Comparison of ENCODE assay signal across 12 mouse cellular contexts in genomic region chr5:100750617-100751255, GRCm38 (mm10). TPM values are rescaled to one million over a fixed set of nuclear protein-coding genes. Genes with fewer than 3 reads are reported as not detected.
DNase-seq lines count a peak whose midpoint lies in the region; ATAC-seq lines count a peak whose summit lies in the region.
"Had no signal": no experiment of that assay in that cellular context is flagged by ENCODE, and none has a peak within 500 bp of the region (broad histone marks: within the 10 kb centered on the region; RNA-seq: fewer than 3 reads in every experiment).

No protein-coding gene starts in this region.

- no peaks in the 10 kb centered on the region for H3K36me3 ChIP-seq in forebrain, embryonic 14.5 days (ENCODE audit: control insufficient read depth, insufficient read depth, low read length)
- no peaks in the 10 kb centered on the region for H3K36me3 ChIP-seq in forebrain, embryonic 11.5 days (ENCODE audit: control insufficient read depth, insufficient read depth, low read length)
- no peaks in the 10 kb centered on the region for H3K36me3 ChIP-seq in macrophage (ENCODE audit: inconsistent target)
- H3K36me3 ChIP-seq: heart, embryonic 15.5 days; lung, embryonic 15.5 days; neural tube, embryonic 13.5 days had no signal

- H3K4me2 ChIP-seq in forebrain, embryonic 14.5 days (ENCODE audit: low read length): no peak overlapping the region
- no peak overlapping the region for H3K4me2 ChIP-seq in forebrain, embryonic 11.5 days (ENCODE audit: low read depth, low read length, severe bottlenecking)
- H3K4me2 ChIP-seq: heart, embryonic 15.5 days; lung, embryonic 15.5 days; neural tube, embryonic 13.5 days had no signal

- WGBS in forebrain, embryonic 14.5 days: 83% methylated on average over 10 of the region's 10 CpGs
- 85% methylated on average over 10 of the region's 10 CpGs for WGBS in forebrain, embryonic 11.5 days
- 14% methylated on average over 10 of the region's 10 CpGs for WGBS in macrophage (ENCODE audit: missing documents)

- no peaks in the 10 kb centered on the region for H3K4me1 ChIP-seq in forebrain, embryonic 14.5 days (ENCODE audit: control insufficient read depth, insufficient read depth, low read length)
- no peaks in the 10 kb centered on the region for H3K4me1 ChIP-seq in forebrain, embryonic 11.5 days (replicated peaks; ENCODE audit: control insufficient read depth, insufficient read depth, low read length)
- H3K4me1 ChIP-seq: heart, embryonic 15.5 days; lung, embryonic 15.5 days had no signal

- DNase-seq in forebrain, embryonic 14.5 days (ENCODE audit: low spot score): no peak
- no peak for DNase-seq in forebrain, embryonic 11.5 days (ENCODE audit: low spot score)
- DNase-seq in retina, postnatal 1 day: peak; percentile 23
- DNase-seq in retina, embryonic 14.5 days (ENCODE audit: low spot score): no peak
- peak; percentile 29 to 55 for DNase-seq in thymus, postnatal 36 days
- DNase-seq in right cerebral cortex, postnatal 25 days: no peak
- no peak for DNase-seq in right cerebral cortex, postnatal 14 days
- DNase-seq: kidney, postnatal 14 days had no signal

- H3K79me2 ChIP-seq in macrophage (ENCODE audit: inconsistent target): no peaks in the 10 kb centered on the region

- H3K4me3 ChIP-seq in forebrain, embryonic 14.5 days (ENCODE audit: low read depth, low read length): no peak overlapping the region
- no peak overlapping the region for H3K4me3 ChIP-seq in forebrain, embryonic 11.5 days (ENCODE audit: low read depth, low read length)
- H3K4me3 ChIP-seq in macrophage (ENCODE audit: inconsistent target): no peak overlapping the region
- H3K4me3 ChIP-seq: heart, embryonic 15.5 days; lung, embryonic 15.5 days; neural tube, embryonic 13.5 days had no signal

- 0 out of 2 replicates have a peak overlapping the region, but pooled peaks have one; percentile 27 for H3K27ac ChIP-seq in forebrain, embryonic 14.5 days (ENCODE audit: low read depth, low read length)
- no peak overlapping the region for H3K27ac ChIP-seq in forebrain, embryonic 11.5 days (ENCODE audit: low read depth, low read length)
- peak overlapping the region; percentile 76 for H3K27ac ChIP-seq in macrophage
- H3K27ac ChIP-seq: heart, embryonic 15.5 days; lung, embryonic 15.5 days; neural tube, embryonic 13.5 days had no signal

- H3K9me3 ChIP-seq in forebrain, embryonic 14.5 days (replicated peaks; ENCODE audit: control insufficient read depth, low read length): no peaks in the 10 kb centered on the region
- H3K9me3 ChIP-seq in forebrain, embryonic 11.5 days (ENCODE audit: control insufficient read depth, low read length): no peaks in the 10 kb centered on the region
- H3K9me3 ChIP-seq: heart, embryonic 15.5 days; lung, embryonic 15.5 days; neural tube, embryonic 13.5 days had no signal

- H3K9ac ChIP-seq in forebrain, embryonic 14.5 days (ENCODE audit: low read length): no peak overlapping the region
- no peak overlapping the region for H3K9ac ChIP-seq in forebrain, embryonic 11.5 days (ENCODE audit: low read length)
- H3K9ac ChIP-seq: heart, embryonic 15.5 days; lung, embryonic 15.5 days; neural tube, embryonic 13.5 days had no signal

- ATAC-seq in forebrain, embryonic 14.5 days: no peak
- ATAC-seq in forebrain, embryonic 11.5 days (replicated peaks; ENCODE audit: low FRiP score): no peak

- no peaks in the 10 kb centered on the region for H3K27me3 ChIP-seq in forebrain, embryonic 14.5 days (replicated peaks; ENCODE audit: control insufficient read depth, insufficient read depth, low read length)
- no peaks in the 10 kb centered on the region for H3K27me3 ChIP-seq in forebrain, embryonic 11.5 days (ENCODE audit: control insufficient read depth, insufficient read depth, low read length)
- H3K27me3 ChIP-seq: heart, embryonic 15.5 days; lung, embryonic 15.5 days; neural tube, embryonic 13.5 days had no signal

RNA-seq across cellular contexts. Expression of gene Hpse, which starts 31.2 kb away (rescaled TPM):
- polyA plus RNA-seq in forebrain, embryonic 14.5 days (2014; fragmentation: Nextera tagmentation; extraction: Ambion mirVana): 0.33 and 0.41 TPM in 2 replicates
- polyA plus RNA-seq in forebrain, embryonic 11.5 days (2014; fragmentation: Nextera tagmentation; extraction: Ambion mirVana): 0.72 and 0.83 TPM in 2 replicates
- total RNA-seq in macrophage (2018; cell fraction: chromatin; rRNA removed): 100 to 1,000 TPM in 13 of 26 experiments, 10 to 100 TPM in 13; 19.8 to 230 (median 104) TPM
- total RNA-seq in macrophage (2018; cell fraction: cytosol; rRNA removed): 100 to 1,000 TPM; 145 to 531 (median 301) TPM
- 100 to 1,000 TPM in 25 of 26 experiments, 10 to 100 TPM in 1; 90.3 to 549 (median 285) TPM for total RNA-seq in macrophage (2018; cell fraction: nucleus; rRNA removed)
- polyA plus RNA-seq in macrophage (2018): 120 to 460 TPM (median 276 TPM) in 3 replicates

RNA-seq across cellular contexts. Expression of gene Helq, which starts 47.7 kb away (rescaled TPM):
- 16.0 and 20.5 TPM in 2 replicates for polyA plus RNA-seq in forebrain, embryonic 14.5 days (2014; fragmentation: Nextera tagmentation; extraction: Ambion mirVana)
- polyA plus RNA-seq in forebrain, embryonic 11.5 days (2014; fragmentation: Nextera tagmentation; extraction: Ambion mirVana): 31.7 and 34.8 TPM in 2 replicates
- total RNA-seq in macrophage (2018; cell fraction: chromatin; rRNA removed): 10 to 100 TPM in 17 of 26 experiments, 1 to 10 TPM in 9; 1.5 to 69.1 (median 26.3) TPM
- total RNA-seq in macrophage (2018; cell fraction: cytosol; rRNA removed): 1 to 10 TPM in 25 of 26 experiments, under 1 TPM in 1; 0.53 to 6.4 (median 3.5) TPM
- total RNA-seq in macrophage (2018; cell fraction: nucleus; rRNA removed): 10 to 100 TPM in 14 of 26 experiments, 1 to 10 TPM in 12; 2.3 to 55.2 (median 13.8) TPM
- polyA plus RNA-seq in macrophage (2018): 4.1 to 7.5 TPM (median 4.2 TPM) in 3 replicates

RNA-seq across cellular contexts. Expression of gene Mrps18c, which starts 47.7 kb away (rescaled TPM):
- polyA plus RNA-seq in forebrain, embryonic 14.5 days (2014; fragmentation: Nextera tagmentation; extraction: Ambion mirVana): 156 and 172 TPM in 2 replicates
- polyA plus RNA-seq in forebrain, embryonic 11.5 days (2014; fragmentation: Nextera tagmentation; extraction: Ambion mirVana): 164 and 175 TPM in 2 replicates
- 10 to 100 TPM in 22 of 26 experiments, 1 to 10 TPM in 4; 1.9 to 47.4 (median 16.9) TPM for total RNA-seq in macrophage (2018; cell fraction: chromatin; rRNA removed)
- total RNA-seq in macrophage (2018; cell fraction: cytosol; rRNA removed): 100 to 1,000 TPM in 8 of 26 experiments, 10 to 100 TPM in 18; 57.9 to 114 (median 88.9) TPM
- total RNA-seq in macrophage (2018; cell fraction: nucleus; rRNA removed): 10 to 100 TPM in 25 of 26 experiments, 1 to 10 TPM in 1; 6.0 to 53.8 (median 32.9) TPM
- 85.7 to 113 TPM (median 87.1 TPM) in 3 replicates for polyA plus RNA-seq in macrophage (2018)

Comparison
In these comparisons a context has a peak if more than half of its experiments do, and no peak if none do; other contexts are left out.
1. DNase-seq: peak in retina, postnatal 1 day (single experiment) and thymus, postnatal 36 days (2 of 2); none in forebrain, embryonic 14.5 days (single experiment), forebrain, embryonic 11.5 days (single experiment), retina, embryonic 14.5 days (single experiment), right cerebral cortex, postnatal 25 days (single experiment) and right cerebral cortex, postnatal 14 days (single experiment).
2. RNA of gene Hpse, which starts 31.2 kb away (polyA plus RNA-seq): 120 to 460 TPM in macrophage; 0.72 to 0.83 TPM in forebrain, embryonic 11.5 days and 0.33 to 0.41 TPM in forebrain, embryonic 14.5 days; every median in the first group is over 10 times any median in the second.